In the genomic region with DNA sequence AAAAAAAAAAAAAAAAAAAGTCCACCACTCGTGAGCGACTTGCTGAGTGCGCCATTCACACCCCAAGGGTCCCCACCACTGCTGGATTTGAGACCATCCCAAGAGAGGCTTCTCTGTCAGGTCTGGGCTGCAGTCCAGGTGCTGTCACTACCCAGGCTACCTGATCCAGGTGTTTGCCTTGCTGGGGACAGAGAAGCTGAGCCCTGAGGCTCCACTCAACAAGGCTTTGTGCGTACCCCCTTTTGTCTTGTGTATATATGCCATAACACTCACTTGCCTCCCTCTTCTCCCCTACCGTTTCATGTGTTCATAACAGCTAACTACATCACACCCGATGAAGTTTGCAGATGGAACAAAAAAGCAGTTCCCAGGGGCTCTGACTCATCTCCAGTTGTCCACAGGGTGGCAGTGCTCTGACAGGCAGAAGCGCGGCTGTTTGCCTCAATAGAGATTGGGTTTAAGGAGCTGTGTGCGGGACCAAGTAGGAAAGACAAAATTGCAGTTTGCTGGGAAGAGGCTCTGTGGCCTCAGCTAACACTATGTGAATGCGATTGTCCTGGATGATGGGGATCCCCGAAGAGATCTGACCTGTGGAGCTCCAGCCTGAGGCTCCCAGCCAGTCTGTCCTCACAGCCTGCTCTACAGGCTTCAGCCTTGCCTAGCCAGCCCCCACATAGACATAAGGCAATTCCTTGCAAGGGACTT, we compare ENCODE assay signal across 8 mouse cellular contexts. TPM values are rescaled to one million over a fixed set of nuclear protein-coding genes. Genes with fewer than 3 reads are reported as not detected.
A peak's percentile ranks its signal among the peaks of the same experiment; 100 is the strongest.
DNase-seq lines count a peak whose midpoint lies in the region; ATAC-seq and TF ChIP-seq lines count a peak whose summit lies in the region.

No protein-coding gene starts in this region.

- H3K9ac ChIP-seq in embryonic facial prominence, embryonic 15.5 days = no peak overlapping the region
- H3K9ac ChIP-seq in neural tube, embryonic 15.5 days (replicated peaks) = no peak overlapping the region

- H3K4me1 ChIP-seq in embryonic facial prominence, embryonic 15.5 days = peaks cover 3% of the 10 kb centered on the region; the same call in 1 of the 2 replicates
- 0 out of 2 replicates have a peak, but pooled peaks cover 3% of the 10 kb centered on the region for H3K4me1 ChIP-seq in lung, adult 2 months (ENCODE audit: control insufficient read depth, insufficient read depth, low read length)
- H3K4me1 ChIP-seq in neural tube, embryonic 15.5 days = peaks cover 9% of the 10 kb centered on the region

- TF ChIP-seq CTCF in lung, adult 2 months (IDR thresholded peaks at IDR 0.05; ENCODE audit: insufficient read depth, low read length) = peak; percentile 73

- intact Hi-C loops in heart, postnatal 14 days (cut with DNase I) = loop anchor here (2.0 kb wide), 2 partner anchors 72 to 222 kb away; partner anchors contain the start of gene Srsf1

- peak; percentile 49; the same call in 1 of the 2 replicates for ATAC-seq in embryonic facial prominence, embryonic 15.5 days (ENCODE audit: insufficient number of reproducible peaks, low FRiP score, low TSS enrichment, low read depth)
- ATAC-seq in neural tube, embryonic 15.5 days (ENCODE audit: low FRiP score) = peak; percentile 74

- TF ChIP-seq POLR2A in lung, adult 2 months (IDR thresholded peaks at IDR 0.05; ENCODE audit: borderline replicate concordance, extremely low read depth, low read depth, low read length) = no peak

- 16% methylated on average over 11 of the region's 11 CpGs for WGBS in embryonic facial prominence, embryonic 15.5 days
- 13% methylated on average over 11 of the region's 11 CpGs for WGBS in lung, adult 2 months
- WGBS in neural tube, embryonic 15.5 days = 14% methylated on average over 11 of the region's 11 CpGs

- H3K27ac ChIP-seq in embryonic facial prominence, embryonic 15.5 days (replicated peaks) = no peak overlapping the region
- no peak overlapping the region for H3K27ac ChIP-seq in neural tube, embryonic 15.5 days (replicated peaks)

- H3K27me3 ChIP-seq in embryonic facial prominence, embryonic 15.5 days = no peaks in the 10 kb centered on the region
- no peaks in the 10 kb centered on the region for H3K27me3 ChIP-seq in neural tube, embryonic 15.5 days (replicated peaks)

- H3K4me3 ChIP-seq in embryonic facial prominence, embryonic 15.5 days (replicated peaks) = no peak overlapping the region
- no peak overlapping the region for H3K4me3 ChIP-seq in lung, adult 2 months (replicated peaks; ENCODE audit: extremely low read depth, low read depth, low read length)
- no peak overlapping the region for H3K4me3 ChIP-seq in neural tube, embryonic 15.5 days (replicated peaks)

- H3K36me3 ChIP-seq in embryonic facial prominence, embryonic 15.5 days = peaks cover 24% of the 10 kb centered on the region; the same call in 1 of the 2 replicates
- peaks cover 28% of the 10 kb centered on the region for H3K36me3 ChIP-seq in neural tube, embryonic 15.5 days

- DNase-seq in CD4-positive, CD25-positive, alpha-beta regulatory T cell, adult 2 months (ENCODE audit: low read depth, low spot score) = peak; percentile 79
- peak; percentile 66 for DNase-seq in adrenal gland, postnatal 10 days
- peak; percentile 50 to 74 for DNase-seq in heart, postnatal 14 days
- DNase-seq in kidney, postnatal 36 days = peak; percentile 60 to 78
- DNase-seq in lung, adult 2 months = no peak
- DNase-seq in thymus, postnatal 25 days = peak; percentile 60

- H3K9me3 ChIP-seq in embryonic facial prominence, embryonic 15.5 days (replicated peaks) = no peaks in the 10 kb centered on the region
- H3K9me3 ChIP-seq in neural tube, embryonic 15.5 days (replicated peaks) = no peaks in the 10 kb centered on the region

- H3K4me2 ChIP-seq in embryonic facial prominence, embryonic 15.5 days (replicated peaks) = no peak overlapping the region
- peak overlapping the region; percentile 9; the same call in 1 of the 2 replicates for H3K4me2 ChIP-seq in neural tube, embryonic 15.5 days

RNA-seq across cellular contexts. Expression of gene Dynll2, which starts 12.7 kb away (rescaled TPM):
- total RNA-seq in adrenal gland, postnatal 10 days (2021) = 100 to 1,000 TPM; 124 to 136 TPM
- 19.5 and 22.4 TPM in 2 replicates for polyA plus RNA-seq in embryonic facial prominence, embryonic 15.5 days (2015; fragmentation: Nextera tagmentation; extraction: Ambion mirVana)
- total RNA-seq in heart, postnatal 14 days (2021) = 100 to 1,000 TPM; 301 to 315 TPM
- polyA plus RNA-seq in lung, adult 2 months (2012; rRNA removed) = 91.2 and 105 TPM in 2 replicates
- polyA plus RNA-seq in neural tube, embryonic 15.5 days (2015; fragmentation: Nextera tagmentation; extraction: Ambion mirVana) = 57.6 and 76.0 TPM in 2 replicates

RNA-seq across cellular contexts. Expression of gene Olfr464, which starts 53.9 kb away (rescaled TPM):
- total RNA-seq in adrenal gland, postnatal 10 days (2021) = not detected
- polyA plus RNA-seq in embryonic facial prominence, embryonic 15.5 days (2015; fragmentation: Nextera tagmentation; extraction: Ambion mirVana) = 0.11 and 0.24 TPM in 2 replicates
- not detected for total RNA-seq in heart, postnatal 14 days (2021)
- 0.34 and 0.53 TPM in 2 replicates for polyA plus RNA-seq in lung, adult 2 months (2012; rRNA removed)
- 0.08 and 0.13 TPM in 2 replicates for polyA plus RNA-seq in neural tube, embryonic 15.5 days (2015; fragmentation: Nextera tagmentation; extraction: Ambion mirVana)
